Mouse (Mus musculus): ENCODE results near the gene Gm44511. TPM values are rescaled to one million over a fixed set of nuclear protein-coding genes. Genes with fewer than 3 reads are reported as not detected.

Gene Gm44511
- total RNA-seq, 1 experiment: not detected

- H3K9me3 ChIP-seq (ENCODE audit: control insufficient read depth, insufficient read depth, low read depth, low read length): no peaks in the 10 kb centered on the region
- peaks cover 0 to 4% of the 10 kb centered on the region in 2 experiments; a peak in 1 of 4 replicates for H3K4me1 ChIP-seq (ENCODE audit: control insufficient read depth in 2 of 2, insufficient read depth in 2 of 2, low read length in 2 of 2, poor library complexity in 1 of 2)
- DNase-seq (ENCODE audit: low read depth, low spot score): no peak
- H3K9ac ChIP-seq (ENCODE audit: insufficient read depth, low read depth, low read length, poor library complexity, severe bottlenecking): no peak overlapping the region
- no peak for TF ChIP-seq MAFK (IDR thresholded peaks at IDR 0.05; ENCODE audit: insufficient read depth, low read depth, low read length)
- TF ChIP-seq CHD2 (IDR thresholded peaks at IDR 0.05; ENCODE audit: low read depth, low read length): no peak
- TF ChIP-seq ZNF384 (IDR thresholded peaks at IDR 0.05; ENCODE audit: low read depth, low read length): no peak
- TF ChIP-seq HCFC1 (IDR thresholded peaks at IDR 0.05; ENCODE audit: borderline replicate concordance, insufficient read depth, low read length): no peak
- no peak for TF ChIP-seq ZC3H11A (IDR thresholded peaks at IDR 0.05; ENCODE audit: borderline replicate concordance, low read depth, low read length)
- no peak overlapping the region for H3K27ac ChIP-seq (ENCODE audit: insufficient read depth, low read depth, low read length, poor library complexity, severe bottlenecking)
- H3K4me3 ChIP-seq (ENCODE audit: insufficient read depth in 1 of 2, low read depth in 1 of 2, low read length in 2 of 2, poor library complexity in 1 of 2, severe bottlenecking in 1 of 2): no peak overlapping the region
- in situ Hi-C loops (cut with MboI; ENCODE audit: low sequenced_read_pairs in 2 of 2, unreplicated experiment in 2 of 2): loop anchor here (5.0 to 10.0 kb wide), 3 partner anchors 392 to 512 kb away; no protein-coding TSS in a partner anchor
- no peaks in the 10 kb centered on the region for H3K36me3 ChIP-seq (ENCODE audit: control insufficient read depth, insufficient read depth, low read length, poor library complexity, severe bottlenecking)
These were observed 26.7 kb upstream of the Gm44511 start for GRCm38 (mm10) chr6:128852766-128853165.

DNA sequence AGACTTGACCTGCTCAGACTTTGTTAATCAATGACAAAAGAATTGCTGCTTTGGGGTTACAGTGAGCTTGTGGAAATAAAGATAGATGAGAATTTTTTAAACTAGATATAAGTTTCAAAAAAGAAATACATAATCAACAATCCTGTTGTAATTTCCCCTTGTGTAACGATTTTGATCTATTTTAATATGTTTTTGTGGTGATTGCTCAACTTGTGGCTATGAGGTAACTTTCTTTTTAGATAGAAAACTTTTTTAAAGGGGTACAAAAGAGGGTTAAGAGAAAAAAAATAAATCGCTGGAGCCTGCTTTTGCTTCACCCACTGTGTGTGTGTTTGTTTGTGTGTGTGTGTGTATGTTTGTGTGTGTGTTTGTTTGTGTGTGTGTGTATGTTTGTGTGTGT, 25.0 kb upstream of the Gm44511 start:
- Histone ChIP-seq H3K4me1 (ENCODE audit: control insufficient read depth in 2 of 2, insufficient read depth in 2 of 2, low read length in 2 of 2, poor library complexity in 1 of 2) (peaks cover 0 to 4% of the 10 kb centered on the region in 2 experiments; a peak in 1 of 4 replicates), H3K36me3 (ENCODE audit: control insufficient read depth, insufficient read depth, low read length, poor library complexity, severe bottlenecking) (no peaks in the 10 kb centered on the region), H3K9me3 (ENCODE audit: control insufficient read depth, insufficient read depth, low read depth, low read length) (no peaks in the 10 kb centered on the region), H3K4me3 (ENCODE audit: insufficient read depth in 1 of 2, low read depth in 1 of 2, low read length in 2 of 2, poor library complexity in 1 of 2, severe bottlenecking in 1 of 2) (no peak overlapping the region), H3K9ac (ENCODE audit: insufficient read depth, low read depth, low read length, poor library complexity, severe bottlenecking) (no peak overlapping the region), H3K27ac (ENCODE audit: insufficient read depth, low read depth, low read length, poor library complexity, severe bottlenecking) (no peak overlapping the region)
- in situ Hi-C loops (cut with MboI; ENCODE audit: low sequenced_read_pairs in 2 of 2, unreplicated experiment in 2 of 2): loop anchor here (5.0 to 10.0 kb wide), 3 partner anchors 394 to 514 kb away; no protein-coding TSS in a partner anchor
- no peak for DNase-seq (ENCODE audit: low read depth, low spot score)
- TF ChIP-seq CHD2 (IDR thresholded peaks at IDR 0.05; ENCODE audit: low read depth, low read length): no peak
- TF ChIP-seq ZNF384 (IDR thresholded peaks at IDR 0.05; ENCODE audit: low read depth, low read length): no peak
- TF ChIP-seq MAFK (IDR thresholded peaks at IDR 0.05; ENCODE audit: insufficient read depth, low read depth, low read length): no peak
- TF ChIP-seq ZC3H11A (IDR thresholded peaks at IDR 0.05; ENCODE audit: borderline replicate concordance, low read depth, low read length): no peak
- no peak for TF ChIP-seq HCFC1 (IDR thresholded peaks at IDR 0.05; ENCODE audit: borderline replicate concordance, insufficient read depth, low read length)

- in situ Hi-C loops (cut with MboI; ENCODE audit: low sequenced_read_pairs in 2 of 2, unreplicated experiment in 2 of 2): loop anchor here (5.0 to 10.0 kb wide), 3 partner anchors 394 to 514 kb away; no protein-coding TSS in a partner anchor
- no peaks in the 10 kb centered on the region for H3K36me3 ChIP-seq (ENCODE audit: control insufficient read depth, insufficient read depth, low read length, poor library complexity, severe bottlenecking)
- DNase-seq (ENCODE audit: low read depth, low spot score): no peak
These were observed 24.6 kb upstream of the Gm44511 start for GRCm38 (mm10) chr6:128850671-128851070.

DNA sequence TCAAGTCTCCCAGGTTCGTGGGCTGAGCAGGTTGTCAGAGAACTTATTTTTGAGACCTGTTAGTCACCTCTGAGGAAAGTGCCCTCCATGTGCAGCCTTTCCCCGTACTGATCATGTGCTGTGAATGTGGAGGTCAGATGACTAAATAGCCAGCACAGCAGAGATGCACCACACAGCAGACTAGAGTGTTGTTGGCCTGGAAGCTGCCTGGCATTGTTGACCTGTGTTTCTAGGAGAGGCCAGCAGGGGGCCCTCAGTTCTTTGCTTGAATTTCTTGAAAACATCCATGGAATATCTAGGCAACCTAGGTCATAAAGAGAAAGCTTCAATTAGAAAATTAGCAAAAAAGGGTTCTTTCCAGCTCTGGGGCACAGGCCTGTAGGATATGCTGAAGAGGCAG, 23.8 kb upstream of the Gm44511 start:
- peaks cover 0 to 6% of the 10 kb centered on the region in 2 experiments; a peak in 2 of 4 replicates for H3K4me1 ChIP-seq (ENCODE audit: control insufficient read depth in 2 of 2, insufficient read depth in 2 of 2, low read length in 2 of 2, poor library complexity in 1 of 2)
- H3K36me3 ChIP-seq (ENCODE audit: control insufficient read depth, insufficient read depth, low read length, poor library complexity, severe bottlenecking): no peaks in the 10 kb centered on the region
- no peaks in the 10 kb centered on the region for H3K9me3 ChIP-seq (ENCODE audit: control insufficient read depth, insufficient read depth, low read depth, low read length)
- no peak overlapping the region for H3K9ac ChIP-seq (ENCODE audit: insufficient read depth, low read depth, low read length, poor library complexity, severe bottlenecking)
- in situ Hi-C loops (cut with MboI; ENCODE audit: low sequenced_read_pairs in 2 of 2, unreplicated experiment in 2 of 2): loop anchor here (5.0 to 10.0 kb wide), 3 partner anchors 395 to 515 kb away; no protein-coding TSS in a partner anchor
- no peak for TF ChIP-seq CHD2 (IDR thresholded peaks at IDR 0.05; ENCODE audit: low read depth, low read length)
- TF ChIP-seq ZC3H11A (IDR thresholded peaks at IDR 0.05; ENCODE audit: borderline replicate concordance, low read depth, low read length): 0 out of 2 replicates have a peak, but pooled peaks have one; percentile 14
- no peak overlapping the region for H3K4me3 ChIP-seq (ENCODE audit: insufficient read depth in 1 of 2, low read depth in 1 of 2, low read length in 2 of 2, poor library complexity in 1 of 2, severe bottlenecking in 1 of 2)
- peak; percentile 39 for DNase-seq (ENCODE audit: low read depth, low spot score)
- H3K27ac ChIP-seq (ENCODE audit: insufficient read depth, low read depth, low read length, poor library complexity, severe bottlenecking): no peak overlapping the region

More at GRCm38 (mm10) chr6:128850671-128851070, 24.6 kb upstream of the Gm44511 start:
- TF ChIP-seq CHD2 (IDR thresholded peaks at IDR 0.05; ENCODE audit: low read depth, low read length): no peak
- no peak for TF ChIP-seq ZNF384 (IDR thresholded peaks at IDR 0.05; ENCODE audit: low read depth, low read length)
- TF ChIP-seq ZC3H11A (IDR thresholded peaks at IDR 0.05; ENCODE audit: borderline replicate concordance, low read depth, low read length): no peak
- TF ChIP-seq MAFK (IDR thresholded peaks at IDR 0.05; ENCODE audit: insufficient read depth, low read depth, low read length): no peak
- TF ChIP-seq HCFC1 (IDR thresholded peaks at IDR 0.05; ENCODE audit: borderline replicate concordance, insufficient read depth, low read length): no peak
- Histone ChIP-seq H3K27ac (ENCODE audit: insufficient read depth, low read depth, low read length, poor library complexity, severe bottlenecking) (no peak overlapping the region), H3K4me1 (ENCODE audit: control insufficient read depth in 2 of 2, insufficient read depth in 2 of 2, low read length in 2 of 2, poor library complexity in 1 of 2) (peaks cover 0 to 4% of the 10 kb centered on the region in 2 experiments; a peak in 2 of 4 replicates), H3K4me3 (ENCODE audit: insufficient read depth in 1 of 2, low read depth in 1 of 2, low read length in 2 of 2, poor library complexity in 1 of 2, severe bottlenecking in 1 of 2) (no peak overlapping the region), H3K9me3 (ENCODE audit: control insufficient read depth, insufficient read depth, low read depth, low read length) (no peaks in the 10 kb centered on the region), H3K9ac (ENCODE audit: insufficient read depth, low read depth, low read length, poor library complexity, severe bottlenecking) (no peak overlapping the region)
